Mouse (Mus musculus): Measurements from ENCODE around the gene Ddx50. TPM values are rescaled to one million over a fixed set of nuclear protein-coding genes. Genes with fewer than 3 reads are reported as not detected.
A peak's percentile ranks its signal among the peaks of the same experiment; 100 is the strongest.
"Not testable (repeated sequence)": the region's sequence is repeated elsewhere in the genome, so short reads cannot be mapped to it uniquely, and the experiment has no call there.

The Ddx50 gene
- polyA plus RNA-seq, 1 experiment from 2014 or later: 103 TPM

DNA sequence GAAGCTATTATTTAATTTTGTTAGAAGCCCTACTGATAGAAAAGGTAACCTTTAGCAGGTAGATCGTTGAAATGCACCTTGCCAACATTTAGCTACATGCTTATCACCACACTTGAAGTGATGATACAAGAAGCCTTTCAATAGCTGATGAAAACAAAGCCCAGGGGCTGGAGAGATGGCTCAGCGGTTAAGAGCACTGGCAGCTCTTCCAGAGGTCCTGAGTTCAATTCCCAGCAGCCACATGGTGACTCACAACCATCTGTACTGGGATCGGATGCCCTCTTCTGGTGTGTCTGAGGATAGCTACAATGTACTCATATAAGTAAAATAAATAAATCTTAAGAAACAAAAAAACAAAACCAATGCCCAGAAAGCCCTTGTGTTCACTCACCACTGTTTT, 46.9 kb downstream of the Ddx50 start:
- no peaks in the 10 kb centered on the region for H3K27me3 ChIP-seq (ENCODE audit: control insufficient read depth, insufficient read depth, low read length)
- DNase-seq (no peak), ATAC-seq (ENCODE audit: low FRiP score, low TSS enrichment) (no peak)
- H3K4me3 ChIP-seq (replicated peaks; ENCODE audit: low read depth, low read length): no peak overlapping the region
- no peak overlapping the region for H3K27ac ChIP-seq (replicated peaks; ENCODE audit: low read depth, low read length)
- no peak overlapping the region for H3K4me2 ChIP-seq (ENCODE audit: low read length)
- no peaks in the 10 kb centered on the region for H3K9me3 ChIP-seq (ENCODE audit: control insufficient read depth, low read length)
- 87% methylated on average over 3 of the region's 3 CpGs for whole genome bisulfite sequencing
- no peak overlapping the region for H3K9ac ChIP-seq (replicated peaks; ENCODE audit: low read length)
- H3K36me3 ChIP-seq (ENCODE audit: control insufficient read depth, insufficient read depth, low read length): no peaks in the 10 kb centered on the region
- H3K4me1 ChIP-seq (ENCODE audit: control insufficient read depth, insufficient read depth, low read length): peaks cover 13% of the 10 kb centered on the region

DNA sequence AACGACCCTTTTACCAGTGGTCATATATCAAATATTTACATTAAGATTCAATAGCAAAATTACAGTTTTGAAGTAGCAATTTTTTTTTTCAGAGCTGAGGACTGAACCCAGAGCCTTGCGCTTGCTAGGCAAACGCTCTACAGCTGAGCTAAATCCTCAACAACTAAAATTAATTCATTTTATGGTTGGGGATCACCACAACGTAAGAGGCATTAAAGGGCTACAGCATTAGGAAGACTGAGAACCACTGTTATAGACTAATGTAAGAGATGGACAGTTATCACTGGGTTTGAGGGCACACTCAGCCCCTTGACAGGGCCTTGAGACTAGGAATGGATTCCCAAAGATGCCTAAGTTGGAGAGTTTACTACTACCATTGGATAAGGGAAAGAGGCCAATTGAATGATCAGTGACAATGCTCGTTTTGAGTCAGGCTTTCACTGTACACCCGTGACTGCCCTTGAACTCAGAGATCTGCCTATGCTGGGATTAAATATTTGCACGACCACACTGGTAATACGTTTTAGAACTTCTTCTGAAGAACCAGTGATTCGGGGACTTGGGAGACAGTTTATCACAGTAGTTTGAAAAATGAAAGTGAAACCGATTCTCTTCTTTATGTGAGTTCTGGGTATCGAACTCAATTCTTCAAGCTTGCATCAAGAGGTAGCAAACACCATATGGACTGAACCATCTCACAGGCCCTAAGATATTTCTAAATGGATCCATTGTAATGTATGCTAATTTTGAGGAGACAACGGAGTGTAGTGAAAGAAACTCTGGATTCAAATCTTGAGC, 47.6 kb downstream of the Ddx50 start:
- DNase-seq: no peak
- peaks cover 13% of the 10 kb centered on the region for H3K4me1 ChIP-seq (ENCODE audit: control insufficient read depth, insufficient read depth, low read length)
- no peak for ATAC-seq (ENCODE audit: low FRiP score, low TSS enrichment)
- no peaks in the 10 kb centered on the region for H3K27me3 ChIP-seq (ENCODE audit: control insufficient read depth, insufficient read depth, low read length)
- peak overlapping the region; percentile 91; the same call in 1 of the 2 replicates for H3K4me3 ChIP-seq (replicated peaks; ENCODE audit: low read depth, low read length)
- peak overlapping the region; percentile 92 for H3K4me2 ChIP-seq (ENCODE audit: low read length)
- no peak overlapping the region for H3K9ac ChIP-seq (replicated peaks; ENCODE audit: low read length)
- H3K27ac ChIP-seq (replicated peaks; ENCODE audit: low read depth, low read length): no peak overlapping the region
- peaks cover 3% of the 10 kb centered on the region for H3K36me3 ChIP-seq (ENCODE audit: control insufficient read depth, insufficient read depth, low read length)
- H3K9me3 ChIP-seq (ENCODE audit: control insufficient read depth, low read length): no peaks in the 10 kb centered on the region
- 91% methylated on average over 12 of the region's 12 CpGs for WGBS

DNA sequence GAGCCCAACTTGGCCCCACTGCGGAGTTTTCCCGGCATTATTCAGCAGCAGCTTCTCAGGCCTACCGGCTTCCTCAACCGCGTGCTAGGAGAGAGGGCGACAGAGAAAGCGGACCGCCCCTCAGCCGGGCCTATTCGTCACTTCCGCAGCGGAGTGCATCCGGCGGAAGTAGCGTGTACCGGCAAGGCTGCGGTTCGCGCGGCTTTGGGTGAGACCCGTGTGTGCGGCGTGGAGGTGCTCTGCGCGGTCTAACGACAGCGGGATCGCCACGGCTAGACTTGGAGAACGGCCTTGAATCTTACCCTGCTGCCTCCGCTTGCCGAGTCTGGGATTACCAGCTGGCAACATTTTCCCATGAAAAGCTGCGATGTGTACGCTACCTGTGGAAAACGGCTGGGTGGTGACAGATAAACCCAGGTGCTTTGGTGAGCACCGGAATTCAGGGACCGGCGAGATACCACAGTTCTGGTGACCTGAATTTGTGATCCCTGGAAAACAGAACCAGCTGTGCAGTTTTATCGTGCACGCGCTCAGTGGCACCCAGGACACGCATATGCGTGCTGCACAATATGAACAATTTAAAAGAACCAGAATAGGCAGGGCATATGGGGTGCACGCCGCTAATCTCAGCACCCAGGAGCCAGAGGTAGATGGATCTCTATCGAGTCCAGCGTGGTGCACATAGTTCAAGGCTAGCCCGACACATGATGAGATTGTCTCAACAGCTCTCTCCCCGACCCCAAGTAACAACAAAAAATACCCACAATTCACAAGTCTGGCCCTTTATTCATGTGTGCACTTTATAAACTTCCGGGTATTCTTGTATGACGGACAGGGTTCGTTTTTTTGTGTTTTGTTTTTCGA, 48.6 kb downstream of the Ddx50 start, which contains the start of gene Ddx21:
TSS of gene Ddx21 (minus strand) at position 105 of the 864 bp plus-strand sequence.
- 6% methylated on average over 53 of the region's 53 CpGs for WGBS
- H3K4me3 ChIP-seq (replicated peaks; ENCODE audit: low read depth, low read length): peak within 1 kb of the TSS; percentile 91

DNA sequence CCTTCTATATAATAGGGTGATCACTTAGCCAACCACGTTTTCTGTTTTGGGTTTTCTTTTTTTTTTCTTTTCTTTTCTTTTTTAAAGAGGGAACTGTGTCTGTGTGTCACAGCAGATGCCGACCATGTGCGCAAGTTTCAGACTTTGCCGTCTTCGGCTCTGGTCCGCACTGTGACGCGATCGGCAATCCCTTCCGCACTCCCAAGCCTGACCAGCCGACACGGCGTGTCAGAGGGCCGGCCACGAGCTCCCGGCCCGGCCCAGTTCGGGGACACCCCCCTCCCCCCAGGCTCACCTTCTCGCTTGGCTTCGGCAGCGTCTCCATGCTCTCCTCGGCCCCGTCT, 49.2 kb downstream of the Ddx50 start:
- Histone ChIP-seq H3K27ac (replicated peaks; ENCODE audit: low read depth, low read length) (peak overlapping the region; percentile 74; the same call in 1 of the 2 replicates), H3K9me3 (ENCODE audit: control insufficient read depth, low read length) (no peaks in the 10 kb centered on the region), H3K27me3 (ENCODE audit: control insufficient read depth, insufficient read depth, low read length) (no peaks in the 10 kb centered on the region), H3K4me2 (ENCODE audit: low read length) (peak overlapping the region; percentile 92), H3K9ac (replicated peaks; ENCODE audit: low read length) (peak overlapping the region; percentile 72), H3K4me3 (replicated peaks; ENCODE audit: low read depth, low read length) (peak overlapping the region; percentile 91), H3K4me1 (ENCODE audit: control insufficient read depth, insufficient read depth, low read length) (peaks cover 13% of the 10 kb centered on the region), H3K36me3 (ENCODE audit: control insufficient read depth, insufficient read depth, low read length) (peaks cover 19% of the 10 kb centered on the region)
- ATAC-seq (ENCODE audit: low FRiP score, low TSS enrichment): peak; percentile 79
- WGBS: 0% methylated on average over 23 of the region's 23 CpGs
- no peak for DNase-seq

More for the DNA sequence above, 48.6 kb downstream of the Ddx50 start, which contains the start of gene Ddx21:
- H3K9ac ChIP-seq (replicated peaks; ENCODE audit: low read length): peak within 1 kb of the TSS; percentile 72
- H3K4me1 ChIP-seq (ENCODE audit: control insufficient read depth, insufficient read depth, low read length): peaks cover 13% of the 10 kb centered on the region
- H3K4me2 ChIP-seq (ENCODE audit: low read length): peak within 1 kb of the TSS; percentile 92
- no peaks in the 10 kb centered on the region for H3K9me3 ChIP-seq (ENCODE audit: control insufficient read depth, low read length)
- peak; percentile 98 for ATAC-seq (ENCODE audit: low FRiP score, low TSS enrichment)
- DNase-seq: peak; percentile 97
- no peaks in the 10 kb centered on the region for H3K27me3 ChIP-seq (ENCODE audit: control insufficient read depth, insufficient read depth, low read length)
- peaks cover 13% of the 10 kb centered on the region for H3K36me3 ChIP-seq (ENCODE audit: control insufficient read depth, insufficient read depth, low read length)
- H3K27ac ChIP-seq (replicated peaks; ENCODE audit: low read depth, low read length): peak within 1 kb of the TSS; percentile 74

DNA sequence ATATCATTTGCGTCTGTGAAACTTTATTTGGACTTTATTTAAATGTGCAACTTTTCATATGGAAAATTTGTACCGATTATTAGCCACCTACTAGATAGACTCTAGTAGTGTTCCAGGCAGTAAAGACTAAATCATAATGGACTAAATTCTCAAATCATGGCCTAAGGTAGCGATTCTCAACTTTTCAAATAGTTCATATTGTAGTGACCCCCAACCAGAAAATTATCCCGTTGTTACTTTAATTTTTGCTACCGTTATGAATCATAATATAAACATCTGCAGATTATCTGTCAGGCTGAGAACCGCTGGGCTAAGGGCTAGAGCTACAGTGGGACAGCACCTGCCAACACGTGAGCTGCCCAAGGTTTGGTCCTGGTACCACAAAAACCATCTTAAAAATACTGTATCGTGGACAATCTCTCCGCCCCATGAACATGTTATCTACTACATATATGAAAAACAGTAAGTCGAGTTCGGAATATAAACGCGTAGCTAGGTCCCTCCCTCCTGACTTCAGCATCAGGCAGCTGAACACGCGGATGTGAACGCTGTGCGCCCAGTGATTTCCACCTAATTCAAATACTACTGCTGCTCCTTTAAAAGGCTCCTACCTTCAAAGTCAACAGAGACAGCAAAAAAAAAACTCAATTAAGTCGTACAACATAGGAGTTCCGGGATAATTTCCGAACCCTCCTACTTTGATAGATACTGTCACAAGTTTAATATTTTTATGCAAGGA, 49.8 kb downstream of the Ddx50 start:
- Histone ChIP-seq H3K4me3 (replicated peaks; ENCODE audit: low read depth, low read length) (peak overlapping the region; percentile 91), H3K27me3 (ENCODE audit: control insufficient read depth, insufficient read depth, low read length) (no peaks in the 10 kb centered on the region), H3K4me2 (ENCODE audit: low read length) (peak overlapping the region; percentile 92), H3K4me1 (ENCODE audit: control insufficient read depth, insufficient read depth, low read length) (peaks cover 13% of the 10 kb centered on the region), H3K36me3 (ENCODE audit: control insufficient read depth, insufficient read depth, low read length) (peaks cover 21% of the 10 kb centered on the region), H3K27ac (replicated peaks; ENCODE audit: low read depth, low read length) (no peak overlapping the region), H3K9me3 (ENCODE audit: control insufficient read depth, low read length) (no peaks in the 10 kb centered on the region), H3K9ac (replicated peaks; ENCODE audit: low read length) (peak overlapping the region; percentile 72)
- WGBS: 14% methylated on average over 20 of the region's 20 CpGs
- DNase-seq (peak; percentile 5), ATAC-seq (ENCODE audit: low FRiP score, low TSS enrichment) (no peak)

DNA sequence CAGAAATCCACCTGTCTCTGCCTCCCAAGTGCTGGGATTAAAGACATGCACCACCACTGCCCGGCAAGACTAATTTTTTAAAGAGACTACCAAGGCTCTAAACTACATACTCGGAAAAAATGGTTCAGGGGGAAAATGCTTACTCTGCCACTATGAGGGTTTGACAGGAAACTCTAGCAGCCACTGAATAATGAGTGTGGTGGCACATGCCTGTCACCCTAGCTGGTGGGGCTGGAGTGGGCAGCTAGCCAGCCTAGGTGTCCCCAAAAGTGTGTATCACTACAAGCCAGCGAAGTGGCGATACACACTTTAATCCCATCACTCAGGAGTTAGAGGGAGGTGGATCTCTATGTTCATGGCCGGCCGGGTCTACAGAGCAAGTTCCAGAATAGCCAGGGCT, 51.0 kb downstream of the Ddx50 start:
- peaks cover 27% of the 10 kb centered on the region for H3K36me3 ChIP-seq (ENCODE audit: control insufficient read depth, insufficient read depth, low read length)
- H3K9me3 ChIP-seq (ENCODE audit: control insufficient read depth, low read length): no peaks in the 10 kb centered on the region
- DNase-seq (no peak), ATAC-seq (ENCODE audit: low FRiP score, low TSS enrichment) (no peak)
- no peak overlapping the region for H3K9ac ChIP-seq (replicated peaks; ENCODE audit: low read length)
- 89% methylated on average over 6 of the region's 6 CpGs for WGBS
- H3K4me2 ChIP-seq (ENCODE audit: low read length): no peak overlapping the region
- H3K27ac ChIP-seq (replicated peaks; ENCODE audit: low read depth, low read length): no peak overlapping the region
- H3K4me3 ChIP-seq (replicated peaks; ENCODE audit: low read depth, low read length): no peak overlapping the region
- H3K4me1 ChIP-seq (ENCODE audit: control insufficient read depth, insufficient read depth, low read length): peaks cover 13% of the 10 kb centered on the region
- H3K27me3 ChIP-seq (ENCODE audit: control insufficient read depth, insufficient read depth, low read length): no peaks in the 10 kb centered on the region

DNA sequence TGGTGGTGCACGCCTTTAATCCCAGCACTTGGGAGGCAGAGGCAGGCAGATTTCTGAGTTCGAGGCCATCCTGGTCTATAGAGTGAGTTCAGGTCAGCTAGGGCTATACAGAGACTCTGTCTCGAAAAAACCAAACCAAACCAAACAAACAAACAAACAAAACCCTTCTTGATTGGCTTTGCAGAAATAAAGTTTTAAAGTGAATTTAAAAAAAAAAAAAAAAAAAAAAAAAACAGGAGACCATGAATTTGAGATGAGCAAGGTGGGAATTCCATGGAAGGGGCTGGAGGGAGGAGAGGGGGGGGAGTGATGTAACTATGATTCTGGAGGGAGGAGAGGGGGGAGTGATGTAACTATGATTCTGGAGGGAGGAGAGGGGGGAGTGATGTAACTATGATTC, 51.7 kb downstream of the Ddx50 start:
- not testable (repeated sequence) for H3K4me3 ChIP-seq (replicated peaks; ENCODE audit: low read depth, low read length); H3K4me2 ChIP-seq (ENCODE audit: low read length); H3K9me3 ChIP-seq (ENCODE audit: control insufficient read depth, low read length); ATAC-seq (ENCODE audit: low FRiP score, low TSS enrichment); H3K27me3 ChIP-seq (ENCODE audit: control insufficient read depth, insufficient read depth, low read length); H3K27ac ChIP-seq (replicated peaks; ENCODE audit: low read depth, low read length); DNase-seq; H3K9ac ChIP-seq (replicated peaks; ENCODE audit: low read length)
- WGBS: 98% methylated on average over 3 of the region's 3 CpGs
- H3K4me1 ChIP-seq (ENCODE audit: control insufficient read depth, insufficient read depth, low read length): peaks cover 13% of the 10 kb centered on the region
- peaks cover 35% of the 10 kb centered on the region for H3K36me3 ChIP-seq (ENCODE audit: control insufficient read depth, insufficient read depth, low read length)

DNA sequence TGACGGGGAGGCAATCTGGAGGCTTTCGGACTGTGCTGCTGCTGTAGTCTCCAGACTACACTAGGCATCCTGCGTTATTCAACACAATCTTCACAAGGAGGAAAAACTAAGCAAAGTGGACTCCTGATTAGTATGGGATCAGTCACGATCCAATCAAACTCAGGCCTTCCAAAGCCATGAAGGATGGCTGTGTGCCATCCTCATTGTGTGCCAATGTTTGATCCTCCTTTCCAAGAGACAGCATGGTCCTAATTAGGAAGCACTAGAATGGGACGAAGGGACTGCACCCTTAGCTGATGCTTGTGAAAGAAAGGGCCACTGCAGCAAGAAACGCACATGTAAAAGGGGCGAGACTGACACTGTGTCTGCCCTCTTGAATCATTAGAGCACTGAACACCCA, 58.5 kb downstream of the Ddx50 start:
- H3K36me3 ChIP-seq (ENCODE audit: control insufficient read depth, insufficient read depth, low read length): peaks cover 85% of the 10 kb centered on the region

More for the DNA sequence above, 58.5 kb downstream of the Ddx50 start:
- no peaks in the 10 kb centered on the region for H3K27me3 ChIP-seq (ENCODE audit: control insufficient read depth, insufficient read depth, low read length)
- ATAC-seq (ENCODE audit: low FRiP score, low TSS enrichment) (no peak), DNase-seq (no peak)
- H3K4me2 ChIP-seq (ENCODE audit: low read length): no peak overlapping the region
- no peaks in the 10 kb centered on the region for H3K4me1 ChIP-seq (ENCODE audit: control insufficient read depth, insufficient read depth, low read length)
- 91% methylated on average over 7 of the region's 7 CpGs for WGBS
- no peak overlapping the region for H3K9ac ChIP-seq (replicated peaks; ENCODE audit: low read length)
- no peak overlapping the region for H3K4me3 ChIP-seq (replicated peaks; ENCODE audit: low read depth, low read length)
- H3K9me3 ChIP-seq (ENCODE audit: control insufficient read depth, low read length): no peaks in the 10 kb centered on the region
- H3K27ac ChIP-seq (replicated peaks; ENCODE audit: low read depth, low read length): no peak overlapping the region
